Mouse (Mus musculus): ENCODE measurements around the gene Ddx27.
"Not testable (repeated sequence)": the region's sequence is repeated elsewhere in the genome, so short reads cannot be mapped to it uniquely, and the experiment has no call there.

Gene Ddx27

DNA sequence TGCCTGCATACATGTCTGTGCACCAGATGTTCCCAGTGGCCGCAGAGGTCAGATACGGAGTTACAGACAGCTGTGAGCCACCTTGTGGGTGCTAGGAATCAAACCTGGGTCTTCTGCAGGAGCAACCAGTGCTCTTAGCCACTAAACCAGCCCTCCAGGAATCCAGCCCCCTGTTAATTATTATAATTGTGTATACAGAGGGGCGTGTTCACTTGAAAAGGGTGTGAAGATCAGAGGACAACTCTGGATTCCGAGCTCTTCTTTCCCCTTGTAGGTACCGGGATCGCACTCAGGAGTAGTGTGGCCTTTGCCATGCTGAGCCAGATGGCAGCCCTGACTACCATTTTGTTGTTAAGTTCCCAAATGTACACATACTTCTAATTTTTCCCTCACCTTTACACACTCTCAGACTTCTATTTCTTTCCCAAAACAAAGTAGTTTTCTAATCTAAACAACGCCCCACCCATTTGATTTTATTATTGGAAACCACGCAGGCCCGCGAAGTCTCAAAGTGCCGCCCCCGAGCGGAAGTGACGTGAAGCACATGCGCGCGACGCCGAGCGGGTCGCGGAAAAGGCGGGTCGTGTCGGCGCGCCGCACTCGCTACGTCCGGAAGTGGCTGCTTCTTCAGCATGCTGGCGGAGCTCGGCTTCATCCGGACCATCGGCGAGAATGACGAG, at the start of gene Ddx27:
Ddx27 (plus strand) TSS at position 492 of the 680 bp plus-strand sequence.
- peak; percentile 91 to 92 for DNase-seq

DNA sequence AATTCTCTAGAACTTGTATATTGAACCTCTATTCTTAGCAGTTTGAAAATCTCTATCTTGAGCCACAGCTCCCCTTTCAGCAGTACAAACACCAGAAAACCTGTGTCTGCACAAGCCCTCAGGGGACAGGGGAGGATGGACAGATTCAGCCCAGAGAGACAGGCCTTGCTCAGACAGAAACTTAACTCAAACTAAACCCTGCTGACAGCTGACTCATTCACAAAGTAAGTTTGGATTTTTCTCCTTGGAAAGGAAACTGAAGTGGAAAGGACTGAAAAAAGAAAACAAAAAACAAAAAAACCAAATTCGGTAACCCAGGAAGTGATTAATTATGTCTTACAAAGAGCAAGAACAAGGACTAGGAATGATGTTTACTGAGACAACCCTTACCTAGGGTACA, 41.8 kb upstream of the Ddx27 start:
- no peak for DNase-seq

GRCm38 (mm10) chr2:166974177-166974872, 40.7 kb upstream of the Ddx27 start:
- DNase-seq, result no peak

GRCm38 (mm10) chr2:166976356-166976755, 38.6 kb upstream of the Ddx27 start:
- DNase-seq, result peak; percentile 18 to 27

DNA sequence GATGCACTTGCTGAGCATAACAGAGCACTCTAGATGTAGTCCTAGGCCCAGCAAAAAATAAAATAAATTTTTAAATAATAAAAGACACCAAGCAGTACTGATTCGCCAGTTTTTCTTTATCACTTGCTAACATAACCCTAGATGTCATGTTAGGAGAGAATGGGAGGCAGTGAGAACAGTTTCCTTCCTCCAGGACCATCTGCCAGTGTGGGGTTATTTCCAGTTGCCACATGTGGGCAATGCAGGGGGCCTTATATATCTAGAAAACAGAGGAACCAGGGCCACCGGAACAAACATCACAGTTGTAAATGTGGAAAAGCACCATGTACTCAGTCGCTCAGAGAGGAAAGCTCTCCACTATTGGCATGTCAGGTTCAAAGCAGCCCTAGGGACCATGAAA, 37.5 kb upstream of the Ddx27 start:
- no peak for DNase-seq

- no peak for DNase-seq
Observed at GRCm38 (mm10) chr2:166980161-166980560, 34.8 kb upstream of the Ddx27 start.

DNA sequence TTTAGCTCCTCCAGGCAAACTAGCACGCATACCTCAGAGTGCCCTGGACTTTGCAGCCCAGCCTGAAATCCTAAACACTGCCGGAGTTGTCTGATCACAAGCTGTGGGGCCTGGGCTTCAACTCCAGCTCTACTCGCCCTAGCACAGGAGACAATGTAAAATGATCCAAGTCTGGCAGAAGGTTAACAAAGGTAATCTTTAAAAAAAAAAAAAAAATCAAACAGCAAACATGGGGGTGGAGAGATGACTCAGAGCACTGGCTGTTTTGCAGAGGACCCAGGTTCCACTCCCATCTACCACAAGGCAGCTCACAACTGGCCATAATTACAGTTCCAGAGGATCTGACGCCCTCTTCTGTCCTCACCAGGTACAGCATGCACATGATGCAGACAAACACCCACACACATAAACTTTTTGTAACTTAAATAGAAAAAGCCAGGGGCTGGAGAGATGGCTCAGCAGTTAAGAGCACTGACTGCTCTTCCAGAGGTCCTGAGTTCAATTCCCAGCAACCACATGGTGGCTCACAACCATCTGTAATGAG, 31.6 kb upstream of the Ddx27 start:
- DNase-seq, result no peak

DNA sequence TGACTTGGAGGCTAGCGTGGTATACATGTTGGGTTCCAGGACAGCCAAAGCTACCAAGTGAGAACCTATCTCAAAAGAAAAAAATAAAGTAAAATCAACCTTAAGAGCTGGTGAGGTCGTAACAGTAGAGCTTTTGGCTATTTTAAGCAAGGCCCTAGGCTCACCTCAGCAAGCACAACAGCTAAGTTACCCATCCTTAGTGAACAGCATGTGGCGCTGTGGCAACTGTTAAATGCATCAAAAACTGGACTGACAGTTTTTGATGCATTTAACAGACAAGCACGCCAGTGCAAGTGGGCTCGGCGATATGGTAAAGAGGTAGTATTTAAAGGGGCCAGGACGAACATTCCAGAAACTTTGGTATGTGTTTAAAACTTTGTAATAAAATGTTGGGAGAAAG, 24.1 kb upstream of the Ddx27 start:
- no peak for DNase-seq

DNA sequence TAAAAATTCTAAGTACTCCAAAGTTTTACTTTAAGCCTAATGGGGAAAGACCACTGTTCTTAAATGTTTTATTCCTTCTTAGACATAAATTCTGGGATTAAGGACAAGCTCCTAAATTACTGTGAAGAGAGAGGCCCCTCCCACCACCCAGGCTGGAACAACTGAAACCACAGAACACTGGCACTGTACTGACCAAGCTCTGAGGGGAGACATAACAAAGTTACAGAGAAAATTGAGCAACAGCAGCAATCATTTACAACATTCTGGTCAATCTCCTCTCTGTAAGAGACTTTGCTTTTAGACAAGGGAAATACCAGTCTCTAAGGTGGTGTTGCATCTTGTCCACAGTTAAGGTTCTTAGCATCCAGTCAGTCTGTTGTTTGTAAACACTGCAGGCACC, 23.0 kb upstream of the Ddx27 start:
- DNase-seq, result peak in 1 of 2 experiments; percentile 37

DNA sequence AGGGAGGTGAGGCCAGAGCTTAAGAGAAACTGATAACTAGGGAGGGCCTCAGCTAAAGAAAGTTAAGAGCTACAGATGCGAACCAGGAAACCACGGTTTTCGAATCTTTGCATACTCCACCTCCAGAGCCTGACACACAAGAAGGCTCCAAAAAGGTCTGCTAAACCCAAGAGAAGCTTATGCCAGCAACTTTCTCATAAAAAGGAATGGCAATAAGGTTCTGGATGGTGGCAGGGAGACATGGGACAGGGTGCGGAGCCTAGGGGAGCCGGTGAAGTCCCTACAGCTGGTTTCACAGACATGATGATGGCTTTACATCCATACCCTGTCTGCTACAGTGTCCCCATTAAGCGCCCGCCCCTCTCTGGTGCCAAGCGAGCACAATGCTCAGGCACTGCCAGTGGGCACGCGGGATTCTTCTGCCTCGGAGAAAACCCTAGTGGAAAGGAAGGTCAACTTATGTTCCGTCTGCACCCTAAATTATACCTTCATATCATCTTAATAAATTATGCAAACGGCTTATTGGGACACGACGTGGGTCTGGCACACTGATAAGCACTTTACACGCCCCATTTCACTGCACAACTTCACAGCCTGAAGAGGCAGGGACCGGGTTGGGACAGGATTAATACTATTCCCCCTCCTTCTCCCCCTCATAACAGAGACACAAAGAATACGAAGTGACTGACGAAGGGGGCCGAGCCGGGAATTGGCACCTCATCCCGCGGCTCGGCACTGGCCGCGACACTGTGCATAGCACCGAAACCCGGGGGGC, 19.8 kb upstream of the Ddx27 start:
- peak; percentile 15 to 16 for DNase-seq

GRCm38 (mm10) chr2:166995796-166996532, 19.0 kb upstream of the Ddx27 start, which contains the start of gene Stau1:
Gene Stau1, minus strand, starts transcription at chr2:166996299.
- peak; percentile 96 to 97 for DNase-seq

- DNase-seq, result no peak
Observed at GRCm38 (mm10) chr2:166996533-166996894, 18.5 kb upstream of the Ddx27 start.

DNA sequence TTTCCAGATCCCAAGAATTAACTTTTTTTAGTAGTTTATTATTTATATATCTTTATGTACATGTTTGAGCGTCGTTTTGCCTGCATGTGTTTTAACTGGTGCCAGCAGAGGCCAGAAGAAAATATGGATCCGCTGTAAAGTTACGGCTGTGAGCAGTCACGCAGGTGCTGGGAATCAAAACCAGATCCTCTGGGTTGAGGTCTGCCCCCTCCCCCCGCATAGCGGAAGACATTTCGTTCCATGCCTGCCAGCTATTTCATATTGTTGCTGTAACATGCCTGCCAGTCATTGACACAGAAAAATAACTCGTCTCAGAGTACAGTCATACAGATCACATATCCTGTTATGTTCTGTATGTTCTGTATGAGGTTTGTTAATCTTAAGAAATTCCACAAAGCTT, 13.5 kb upstream of the Ddx27 start:
- DNase-seq, result no peak

DNA sequence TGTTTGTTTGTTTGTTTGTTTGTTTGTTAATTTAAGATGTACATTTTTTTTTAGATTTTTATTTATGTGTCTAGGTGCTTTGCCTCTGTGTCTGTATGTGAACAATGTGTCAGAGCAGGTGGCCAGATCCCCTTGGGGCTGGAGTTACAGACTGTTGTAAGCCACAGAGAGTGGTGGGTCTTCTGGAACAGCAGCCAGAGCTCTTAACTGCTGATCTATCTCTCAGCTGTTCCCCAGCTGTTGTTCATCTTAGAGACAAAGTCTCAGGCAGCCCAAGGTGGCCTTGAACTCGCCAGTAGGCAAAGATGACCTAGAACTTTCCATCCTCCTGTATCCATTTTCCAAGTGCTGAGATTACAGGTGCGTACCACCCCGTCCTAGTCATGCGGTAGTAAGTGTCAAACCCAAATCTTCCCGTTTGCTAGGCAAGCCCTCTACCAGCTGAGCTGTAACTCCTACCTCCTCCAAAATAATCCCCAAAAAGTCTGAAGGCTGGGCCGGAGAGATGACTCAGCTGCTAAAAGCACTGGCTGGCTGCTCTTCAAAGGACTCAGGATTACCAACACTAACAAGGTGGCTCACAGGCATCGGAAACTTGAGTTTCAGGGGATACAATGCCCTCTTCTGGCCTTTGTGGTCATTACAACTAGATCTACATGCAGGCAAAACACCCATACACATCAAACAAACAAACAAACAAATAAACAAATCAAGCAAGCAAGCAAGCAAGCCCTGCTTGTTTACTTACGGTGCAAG, 10.7 kb upstream of the Ddx27 start:
- peak; percentile 42 to 73 for DNase-seq

DNA sequence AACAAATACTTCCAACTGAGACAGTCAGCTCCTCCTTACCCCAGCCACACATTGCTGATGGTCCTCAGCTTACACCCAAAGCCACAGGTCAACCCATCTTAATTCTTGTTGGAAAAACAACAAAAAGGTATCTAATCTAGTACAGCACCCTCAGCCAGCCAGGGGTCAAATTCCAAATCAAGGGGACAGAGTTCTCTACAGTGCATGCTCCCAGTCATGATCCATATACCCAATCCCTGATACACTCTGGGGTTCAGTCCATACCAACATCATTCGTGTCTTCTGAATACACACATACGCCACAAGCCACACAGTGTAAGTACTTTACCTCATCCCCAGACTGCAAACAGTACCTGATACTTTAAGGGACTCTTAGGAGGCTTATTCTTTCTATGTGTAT, 8.6 kb upstream of the Ddx27 start:
- DNase-seq, result no peak

GRCm38 (mm10) chr2:167007001-167007491, 7.9 kb upstream of the Ddx27 start:
- no peak for DNase-seq

DNA sequence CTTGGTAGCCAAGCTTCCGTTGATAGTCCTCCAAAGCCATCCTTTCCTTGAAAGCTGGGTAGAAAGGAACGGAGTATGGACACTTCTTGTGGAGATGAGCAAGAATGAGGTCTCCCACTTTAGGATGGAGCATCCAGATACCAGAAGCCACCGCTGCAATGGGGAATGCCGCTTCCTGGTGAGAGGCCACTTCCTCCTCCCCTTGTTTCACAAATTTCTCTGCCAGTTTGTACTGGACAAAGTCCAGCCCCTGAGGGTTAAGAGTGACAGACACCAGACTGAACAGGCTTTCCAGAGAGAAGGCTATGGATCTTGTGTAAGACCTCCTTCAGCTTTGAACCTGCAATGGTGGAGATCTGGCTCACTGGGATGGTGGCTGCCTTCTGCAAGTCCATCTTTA, 7.4 kb upstream of the Ddx27 start:
- DNase-seq, result not testable (repeated sequence)

DNA sequence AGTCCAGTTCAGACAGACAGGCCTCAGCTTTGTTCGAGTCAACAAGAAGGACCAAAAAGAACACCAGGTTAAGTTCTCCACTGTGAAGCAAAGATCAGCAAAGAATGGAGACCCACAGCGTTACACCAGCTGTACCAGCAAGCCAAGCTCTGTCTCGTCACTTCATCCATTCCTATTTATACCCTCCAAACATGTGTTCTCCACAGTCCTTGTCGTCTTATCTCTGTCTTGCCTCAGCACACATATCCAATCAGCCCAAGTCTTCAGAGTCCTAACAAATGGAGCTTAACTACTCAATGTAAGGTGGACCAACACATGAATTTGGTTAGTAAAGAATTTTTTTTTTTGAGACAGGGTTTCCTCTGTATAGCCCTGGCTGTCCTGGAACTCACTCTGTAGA, 5.5 kb upstream of the Ddx27 start:
- no peak for DNase-seq

DNA sequence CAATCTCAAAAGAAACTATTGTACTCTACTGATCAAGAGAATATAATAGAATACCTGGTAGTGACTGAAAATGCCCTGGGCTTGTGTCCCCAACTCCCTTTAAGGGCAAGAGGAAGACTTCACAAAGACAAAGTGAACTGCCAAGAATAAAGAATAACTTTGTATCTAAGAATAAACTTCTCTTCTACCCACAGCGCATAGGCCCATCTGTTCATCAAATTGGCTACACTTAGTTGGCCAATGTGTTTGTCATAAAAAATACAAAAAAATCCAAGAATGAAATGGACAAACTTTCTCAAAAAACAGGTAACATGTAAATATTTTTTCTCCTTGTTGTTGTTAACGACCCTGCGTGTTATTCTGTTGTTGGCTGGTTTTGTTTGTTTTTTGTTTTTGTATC, 4.4 kb upstream of the Ddx27 start:
- no peak for DNase-seq

- DNase-seq, result no peak
Observed at GRCm38 (mm10) chr2:167015382-167015718, 357 bp downstream of the Ddx27 start.

DNA sequence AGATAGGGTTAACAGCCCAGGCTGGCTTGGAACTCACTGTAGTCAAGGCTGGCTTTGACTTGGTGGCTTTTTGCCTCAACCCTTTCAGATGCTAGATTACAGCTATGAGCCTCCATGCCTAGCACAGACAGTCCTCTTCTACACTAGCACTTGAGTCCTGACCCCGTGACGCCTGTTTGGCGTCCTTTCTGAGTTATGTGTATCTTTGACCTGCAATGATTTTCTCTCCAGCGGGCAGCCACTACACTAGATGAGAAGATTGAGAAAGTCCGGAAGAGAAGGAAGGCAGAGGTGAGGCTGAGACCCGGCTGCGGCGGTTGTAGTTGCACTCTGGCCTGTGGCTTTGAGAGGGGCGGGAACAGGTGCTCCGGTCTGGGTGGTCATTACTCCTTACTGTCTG, 4.4 kb downstream of the Ddx27 start:
- DNase-seq, result no peak

DNA sequence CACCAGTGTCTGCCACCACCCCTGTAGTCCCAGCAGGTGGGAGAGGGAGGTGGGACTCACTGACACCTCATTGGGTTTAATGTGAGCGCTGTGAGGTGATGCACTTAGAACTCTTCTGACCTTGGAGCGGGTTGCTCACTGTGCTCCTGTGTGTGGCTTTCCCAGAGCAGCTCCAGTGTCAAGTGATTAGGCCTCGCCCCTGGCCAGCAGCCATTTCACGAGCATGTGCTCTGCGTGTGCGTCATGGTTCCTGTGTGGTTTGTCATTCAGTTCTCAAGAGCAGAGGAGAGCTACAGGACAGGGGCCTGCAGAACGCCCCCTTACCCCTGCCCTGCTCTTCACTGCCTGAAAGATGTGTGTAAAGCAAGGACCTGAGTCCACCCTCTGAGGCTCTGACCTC, 13.6 kb downstream of the Ddx27 start:
- no peak for DNase-seq
